Mouse (Mus musculus) effector memory CD4-positive, alpha-beta T cell, adult 5 months (primary cell): ENCODE data around the gene Zfp652. TPM values are rescaled to one million over a fixed set of nuclear protein-coding genes. Genes with fewer than 3 reads are reported as not detected.

ENCODE experiments used
- polyA plus RNA-seq: library from polyadenylated mRNA; unstranded; fragments of 100-300 nt; shearing (Covaris generic); gene quantifications from one replicate; pipeline ENCODE4 v1.2.1, GENCODE M21; 2017

Gene Zfp652
- polyA plus RNA-seq: 28.0 TPM

GRCm38 (mm10) chr11:95712563-95713224, at the start of gene Zfp652:
Zfp652 (plus strand) TSS chr11:95712673.

GRCm38 (mm10) chr11:95666529-95667149, 45.8 kb upstream of the Zfp652 start, which contains the start of gene Phb:
Phb (plus strand) TSS chr11:95666957.

GRCm38 (mm10) chr11:95723287-95723686, 10.8 kb downstream of the Zfp652 start, which contains the start of gene B130006D01Rik:
B130006D01Rik (plus strand) TSS chr11:95723587.

GRCm38 (mm10) chr11:95824071-95824876, 111.8 kb downstream of the Zfp652 start, which contains the start of gene Phospho1:
Phospho1 (plus strand) TSS chr11:95824499.

GRCm38 (mm10) chr11:95837059-95837458, 124.6 kb downstream of the Zfp652 start, which contains the start of gene Gngt2:
Gngt2 (plus strand) TSS chr11:95837216.

GRCm38 (mm10) chr11:95842074-95842681, 129.7 kb downstream of the Zfp652 start, which contains the start of gene Abi3:
Abi3 (minus strand) TSS chr11:95842476.

Other genes with a start within 250 kb of the Zfp652 start
- gene Nxph3, start 198.1 kb upstream of the Zfp652 start, polyA plus RNA-seq: not detected
- not detected for gene Ngfr, start 124.9 kb upstream of the Zfp652 start, polyA plus RNA-seq
- 55.4 TPM for gene Phb, start 45.7 kb upstream of the Zfp652 start, polyA plus RNA-seq
- 0.59 TPM for gene B130006D01Rik, start 10.9 kb downstream of the Zfp652 start, polyA plus RNA-seq
- gene Phospho1, start 111.8 kb downstream of the Zfp652 start, polyA plus RNA-seq: not detected
- gene Gngt2, start 124.5 kb downstream of the Zfp652 start, polyA plus RNA-seq: 6.2 TPM
- 10.4 TPM for gene Abi3, start 129.8 kb downstream of the Zfp652 start, polyA plus RNA-seq
- not detected for gene B4galnt2, start 202.2 kb downstream of the Zfp652 start, polyA plus RNA-seq